Mouse (Mus musculus) c-Kit-negative CD71-positive TER-119-positive erythroid progenitor cells, embryonic 14.5 days (primary cell): ENCODE measurements around the gene Plek.

ENCODE experiments used
- DNase-seq: peaks from one replicate; pipeline ENCODE4 v3.0.0-alpha.2; 2013; ENCODE audit warnings: low read depth, low spot score

Gene Plek

DNA sequence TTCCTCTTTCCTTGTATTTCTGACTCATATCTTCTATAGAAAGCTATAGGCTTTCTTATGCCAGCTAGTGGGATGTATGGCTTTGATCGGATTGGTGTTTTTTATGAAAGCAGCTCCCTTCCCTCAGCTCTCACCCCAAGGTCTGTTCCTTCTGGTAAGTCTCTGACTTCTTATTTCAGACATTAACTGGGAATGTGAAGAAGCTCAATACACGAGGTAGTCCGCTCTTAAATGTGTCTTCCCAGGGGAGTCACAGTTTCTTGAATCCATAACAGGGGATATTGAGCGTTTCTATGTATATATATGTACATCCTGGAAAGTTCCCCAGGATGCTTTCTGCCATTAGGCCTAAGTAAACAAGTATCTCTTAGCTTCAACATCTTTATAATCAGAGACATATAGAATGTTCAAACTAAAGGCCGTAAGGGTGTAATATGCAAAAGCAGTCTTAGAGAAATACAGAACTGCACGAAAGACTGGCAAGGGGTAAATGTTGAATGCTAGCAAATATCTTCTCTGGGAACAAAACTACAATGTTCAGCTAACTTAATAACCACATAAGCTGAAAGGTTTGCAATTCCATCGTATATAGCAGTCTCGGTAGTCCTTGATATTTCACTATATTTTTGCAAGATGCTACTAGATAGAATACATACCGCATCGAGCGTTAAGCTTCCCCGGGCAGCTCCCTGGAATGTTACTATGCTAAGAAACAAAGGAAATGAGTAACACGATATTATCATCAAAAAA lies 101.8 kb downstream of the Plek start:
- peak; percentile 24 for DNase-seq

DNA sequence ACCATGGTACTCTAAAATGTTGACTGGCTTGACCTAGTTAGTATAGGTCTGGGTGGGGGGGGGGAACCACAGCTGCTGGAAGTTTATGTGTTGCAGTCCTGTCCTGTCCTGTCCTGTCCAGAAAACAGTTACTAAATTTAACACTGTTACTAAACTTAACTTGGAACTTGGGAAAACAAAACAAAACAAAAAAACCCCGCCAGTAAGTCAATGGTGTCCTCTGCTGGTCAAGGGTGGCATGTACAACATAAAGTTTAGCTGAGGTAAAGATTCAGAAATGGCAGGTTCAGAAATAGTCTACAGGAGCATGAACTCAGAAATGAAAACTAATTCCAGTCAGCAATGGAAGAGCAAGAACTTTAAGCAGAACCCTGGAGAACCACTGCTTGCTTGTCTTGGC lies 103.4 kb downstream of the Plek start:
- no peak for DNase-seq

DNA sequence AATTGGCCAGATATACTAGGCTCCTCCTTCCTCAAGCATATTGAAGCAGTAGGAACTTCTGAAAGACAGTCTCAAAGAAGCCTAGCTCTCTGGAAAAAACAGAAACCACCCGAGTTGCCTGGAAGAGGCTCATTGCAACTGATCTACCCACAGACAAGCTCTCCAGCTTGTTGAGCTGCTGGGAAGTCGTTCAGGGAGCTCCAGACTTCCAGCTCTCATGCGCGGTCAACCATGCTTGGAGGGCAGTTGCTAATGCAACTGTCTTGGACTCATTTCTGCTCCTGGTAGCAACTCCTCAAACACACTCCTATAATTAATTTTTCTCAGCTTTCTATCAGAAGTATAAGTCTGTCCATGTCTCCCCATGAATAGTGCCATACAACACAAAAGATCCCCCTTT lies 109.2 kb downstream of the Plek start:
- no peak for DNase-seq

DNA sequence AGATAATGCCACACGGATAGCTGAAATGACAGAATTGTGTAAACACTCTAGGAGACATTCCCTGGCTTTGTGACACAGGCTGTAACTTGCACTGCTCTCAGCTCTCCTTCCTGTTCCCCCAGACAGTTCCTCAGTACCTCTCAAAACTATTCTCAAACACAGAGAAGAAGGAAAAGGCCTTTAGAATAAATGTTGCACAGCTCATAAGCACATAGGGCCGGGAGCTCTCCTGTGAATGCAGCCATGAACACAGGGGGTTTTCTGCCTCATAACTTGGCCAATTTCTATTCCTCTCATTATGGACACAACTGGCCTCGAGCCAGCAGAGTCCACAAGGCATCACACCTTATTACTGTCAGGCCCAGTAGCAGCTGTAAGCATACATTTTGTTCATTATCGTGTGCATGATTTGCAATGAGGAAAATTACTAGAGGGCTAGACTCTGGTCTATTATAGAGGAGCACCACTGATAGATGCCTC lies 110.2 kb downstream of the Plek start:
- DNase-seq: no peak

DNA sequence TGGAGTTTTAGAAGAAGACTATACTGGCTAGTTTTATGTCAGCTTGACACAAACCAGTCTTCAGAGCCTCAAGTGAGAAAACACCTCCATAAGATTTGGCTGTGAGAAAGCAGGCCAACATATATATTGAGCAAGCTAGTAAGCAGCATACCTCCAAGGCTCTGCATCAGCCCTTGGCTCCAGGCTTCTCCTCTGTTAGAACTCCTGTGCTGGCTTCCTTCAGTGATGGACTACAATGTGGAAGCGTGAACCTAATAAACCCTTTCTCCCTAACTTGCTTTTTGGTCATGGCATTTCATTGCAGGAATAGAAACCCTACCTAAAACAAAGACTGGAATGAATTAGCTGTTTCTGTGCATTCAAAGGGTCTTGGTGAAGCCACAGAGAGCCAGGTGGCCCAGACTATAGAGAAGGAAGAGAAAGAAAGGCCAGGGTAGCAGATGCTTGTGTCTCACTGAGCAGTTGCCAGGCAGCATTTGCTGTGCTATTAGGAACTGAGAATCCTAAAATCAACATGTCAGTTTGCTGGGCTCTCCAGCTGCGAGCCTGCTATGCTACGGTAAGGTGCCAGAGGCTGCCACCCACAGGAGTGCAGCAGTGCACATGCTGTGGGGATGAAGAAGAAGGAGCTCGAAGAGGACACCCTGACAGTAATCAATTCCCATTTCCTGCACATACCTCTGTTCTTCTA lies 110.9 kb downstream of the Plek start:
- DNase-seq: no peak

DNA sequence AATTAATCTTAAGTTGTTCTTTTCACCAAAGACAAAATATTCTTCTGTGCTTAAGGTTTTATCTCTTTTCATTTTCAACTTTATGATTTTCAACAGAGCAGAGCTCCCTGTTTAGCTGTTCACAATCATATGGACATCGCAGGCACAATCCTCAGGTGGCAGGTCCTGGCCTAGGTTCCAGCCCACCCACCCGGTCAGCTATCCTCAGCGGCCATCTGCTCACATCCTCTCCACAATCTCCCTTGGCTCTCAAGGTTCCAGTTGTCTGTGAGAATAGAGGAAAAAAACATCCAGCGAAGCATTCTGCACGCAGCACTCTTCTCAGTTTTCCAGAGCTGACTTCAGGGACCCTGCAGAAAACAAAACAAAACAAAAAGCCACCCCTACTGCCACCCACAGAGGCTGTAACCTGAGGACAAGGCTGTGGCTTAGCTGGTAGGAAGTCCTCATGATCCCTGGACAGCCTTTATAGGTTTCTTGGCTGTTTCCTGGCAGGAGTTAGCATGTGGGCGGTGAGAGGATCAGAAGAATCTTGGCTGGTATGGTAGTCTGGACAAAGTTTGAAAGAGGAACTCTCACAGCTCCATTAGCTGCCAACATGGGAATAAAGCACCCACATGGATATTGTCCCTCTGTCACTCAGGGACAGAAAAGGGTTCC lies 116.5 kb downstream of the Plek start:
- no peak for DNase-seq

DNA sequence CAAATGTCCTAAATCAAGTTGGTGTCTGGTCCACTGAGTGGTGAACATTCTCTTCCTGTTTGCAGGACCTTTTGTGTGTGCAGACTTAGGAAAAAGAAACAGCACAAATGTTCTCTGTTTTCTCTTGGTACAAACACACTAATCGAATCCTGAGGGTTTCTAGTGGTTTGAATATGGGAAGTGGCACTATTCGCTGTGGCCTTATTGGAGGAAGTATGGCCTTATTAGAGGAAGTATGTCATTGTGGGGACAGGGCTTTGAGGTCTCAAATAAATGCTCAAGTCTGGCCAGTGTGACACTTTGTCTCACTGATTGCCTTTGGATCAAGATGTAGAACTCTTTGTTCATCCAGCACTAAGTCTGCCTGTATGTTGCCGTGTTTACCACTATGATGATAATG lies 120.0 kb downstream of the Plek start:
- no peak for DNase-seq
